Mouse (Mus musculus) CH12.LX (cell line): Measurements from ENCODE around the gene Acaa1b. TPM values are rescaled to one million over a fixed set of nuclear protein-coding genes. Genes with fewer than 3 reads are reported as not detected.

Experiments used
- DNase-seq: peaks from one replicate; pipeline ENCODE4 v3.0.0-alpha.2; 2013; ENCODE audit errors: extremely low read depth
- H3K27ac ChIP-seq: 2 replicates; pipeline ENCODE4 v1.5.1; 2012; ENCODE audit warnings: low read depth, mild to moderate bottlenecking, control low read depth, moderate library complexity; ENCODE audit not compliant: insufficient read depth
- H3K27me3 ChIP-seq: replicated peaks from 2 replicates; pipeline ENCODE3; 2012; ENCODE audit warnings: inconsistent platforms
- H3K36me3 ChIP-seq, 2 experiments: replicated peaks in 1 of 2; 2 replicates each; pipeline versions ENCODE3 to v1.6.1; 2012; ENCODE audit warnings: inconsistent platforms in 1 of 2, low read length in 1 of 2, mild to moderate bottlenecking in 1 of 2, mixed read lengths in 1 of 2, moderate library complexity in 1 of 2; ENCODE audit not compliant: control insufficient read depth in 1 of 2, insufficient read depth in 1 of 2
- H3K4me1 ChIP-seq, 2 experiments: 2 replicates each; pipeline ENCODE4 v1.6.1; 2012; ENCODE audit warnings: inconsistent platforms in 1 of 2, moderate library complexity in 1 of 2; ENCODE audit not compliant: insufficient read depth in 2 of 2, control insufficient read depth in 1 of 2
- H3K4me2 ChIP-seq: 2 replicates; pipeline ENCODE4 v1.6.1; 2012; ENCODE audit warnings: low read depth, mild to moderate bottlenecking, control low read depth; ENCODE audit not compliant: poor library complexity, insufficient read depth, severe bottlenecking
- H3K4me3 ChIP-seq, 3 experiments: fragments of 150-350 bp in 1 of 3; sonication (generic) in 1 of 3; replicated peaks in 1 of 3; 2 replicates each; pipeline versions ENCODE3 to v1.5.1; 2011 to 2012; ENCODE audit warnings: low read depth in 2 of 3, low read length in 2 of 3, mild to moderate bottlenecking in 2 of 3, moderate library complexity in 2 of 3, control low read depth in 1 of 3, improper control_type of control experiment in 1 of 3, inconsistent platforms in 1 of 3, mixed read lengths in 1 of 3; ENCODE audit not compliant: poor library complexity in 1 of 3
- H3K79me2 ChIP-seq: replicated peaks from 2 replicates; pipeline ENCODE4 v1.6.1; 2012; ENCODE audit warnings: mild to moderate bottlenecking, moderate library complexity; ENCODE audit not compliant: control insufficient read depth, poor library complexity, insufficient read depth, severe bottlenecking; ENCODE audit errors: extremely low read depth
- H3K9ac ChIP-seq: 2 replicates; pipeline ENCODE4 v1.6.1; 2012; ENCODE audit warnings: low read depth, mild to moderate bottlenecking, control low read depth, moderate library complexity; ENCODE audit not compliant: insufficient read depth
- H3K9me3 ChIP-seq: replicated peaks from 2 replicates; pipeline ENCODE3; 2012; ENCODE audit warnings: low read length, inconsistent platforms, mixed read lengths
- CHD2 ChIP-seq: IDR thresholded peaks from 2 replicates; pipeline ENCODE4 v1.6.1; 2011; ENCODE audit warnings: low read length, improper control_type of control experiment
- CTCF ChIP-seq, 2 experiments: IDR thresholded peaks in 1 of 2; conservative IDR thresholded peaks in 1 of 2; 2 replicates each; pipeline ENCODE4 v1.5.1; 2011 to 2012; ENCODE audit warnings: low read depth in 2 of 2, low read length in 2 of 2, improper control_type of control experiment in 1 of 2, inconsistent platforms in 1 of 2, mild to moderate bottlenecking in 1 of 2, moderate library complexity in 1 of 2
- ELF1 ChIP-seq: IDR thresholded peaks from 2 replicates; pipeline ENCODE4 v1.6.1; 2014; ENCODE audit warnings: low read depth, mild to moderate bottlenecking, inconsistent platforms, low read length, improper control_type of control experiment
- ETS1 ChIP-seq: conservative IDR thresholded peaks from 2 replicates; pipeline ENCODE4 v1.6.1; 2012; ENCODE audit warnings: low read depth, mild to moderate bottlenecking, inconsistent platforms, low read length, improper control_type of control experiment, moderate library complexity
- IRF4 ChIP-seq: IDR thresholded peaks from 2 replicates; pipeline ENCODE4 v1.6.1; 2014; ENCODE audit warnings: low read depth, mild to moderate bottlenecking, inconsistent platforms, low read length, improper control_type of control experiment
- JUN ChIP-seq: IDR thresholded peaks from 2 replicates; pipeline ENCODE4 v1.6.1; 2011; ENCODE audit warnings: low read depth, mild to moderate bottlenecking, low read length, improper control_type of control experiment, moderate library complexity; ENCODE audit not compliant: insufficient read depth
- JUND ChIP-seq: conservative IDR thresholded peaks from 2 replicates; pipeline ENCODE4 v1.6.1; 2011; ENCODE audit warnings: low read depth, low read length, improper control_type of control experiment
- MAX ChIP-seq: IDR thresholded peaks from 2 replicates; pipeline ENCODE4 v1.6.1; 2011; ENCODE audit warnings: low read length, improper control_type of control experiment
- MAZ ChIP-seq: IDR thresholded peaks from 2 replicates; pipeline ENCODE4 v1.6.1; 2012; ENCODE audit warnings: low read depth, mild to moderate bottlenecking, inconsistent platforms, low read length, improper control_type of control experiment, moderate library complexity
- MEF2A ChIP-seq: IDR thresholded peaks from 2 replicates; pipeline ENCODE4 v1.6.1; 2014; ENCODE audit warnings: low read depth, mild to moderate bottlenecking, inconsistent platforms, low read length, improper control_type of control experiment, borderline replicate concordance
- MXI1 ChIP-seq: IDR thresholded peaks from 2 replicates; pipeline ENCODE4 v1.6.1; 2011; ENCODE audit warnings: mild to moderate bottlenecking, low read depth, low read length, improper control_type of control experiment
- RAD21 ChIP-seq: IDR thresholded peaks from 2 replicates; pipeline ENCODE4 v1.6.1; 2011; ENCODE audit warnings: low read depth, mild to moderate bottlenecking, low read length, improper control_type of control experiment, moderate library complexity
- SMC3 ChIP-seq: IDR thresholded peaks from 2 replicates; pipeline ENCODE4 v1.6.1; 2011; ENCODE audit warnings: low read depth, low read length, improper control_type of control experiment
- ZC3H11A ChIP-seq: IDR thresholded peaks from 2 replicates; pipeline ENCODE4 v1.6.1; 2012; ENCODE audit warnings: low read depth, mild to moderate bottlenecking, inconsistent platforms, low read length, improper control_type of control experiment
- dilution Hi-C: fragments of 300-500 bp; cut with MboI; formaldehyde crosslinking; loops from 2 replicates; pipeline ENCODE4 v1.14.3; 2020; ENCODE audit warnings: low sequenced_read_pairs; ENCODE audit not compliant: extremely low pct_unique_long_range_greater_than_20kb, extremely low pct_ligation_motif_present
- in situ Hi-C: fragments of 300-500 bp; cut with MboI; formaldehyde crosslinking; loops from 3 replicates; pipeline ENCODE4 v1.14.3; 2019; ENCODE audit warnings: low sequenced_read_pairs, low pct_ligation_motif_present, low pct_unique_long_range_greater_than_20kb, mixed read lengths
- polyA plus RNA-seq: library from polyadenylated mRNA; unstranded; fragments of >175 nt; gene quantifications from 2 replicates; pipeline ENCODE4 v1.2.1, GENCODE M21; 2012; ENCODE audit warnings: low read depth; ENCODE audit not compliant: insufficient read length
- total RNA-seq, 2 experiments: library from RNA; depleted of rRNA; stranded (reverse); fragments of 300-350 nt in 1 of 2; fragments of >200 nt in 1 of 2; gene quantifications; 2 replicates each; pipeline ENCODE4 v1.2.3; 2012 to 2014

Acaa1b gene
- total RNA-seq (2012; rRNA removed): 0.08 and 0.17 TPM in 2 replicates
- not detected in 2 replicates for total RNA-seq (2014; rRNA removed)
- polyA plus RNA-seq: 0.78 TPM in 1 of 2 replicates, not detected in the other

DNA sequence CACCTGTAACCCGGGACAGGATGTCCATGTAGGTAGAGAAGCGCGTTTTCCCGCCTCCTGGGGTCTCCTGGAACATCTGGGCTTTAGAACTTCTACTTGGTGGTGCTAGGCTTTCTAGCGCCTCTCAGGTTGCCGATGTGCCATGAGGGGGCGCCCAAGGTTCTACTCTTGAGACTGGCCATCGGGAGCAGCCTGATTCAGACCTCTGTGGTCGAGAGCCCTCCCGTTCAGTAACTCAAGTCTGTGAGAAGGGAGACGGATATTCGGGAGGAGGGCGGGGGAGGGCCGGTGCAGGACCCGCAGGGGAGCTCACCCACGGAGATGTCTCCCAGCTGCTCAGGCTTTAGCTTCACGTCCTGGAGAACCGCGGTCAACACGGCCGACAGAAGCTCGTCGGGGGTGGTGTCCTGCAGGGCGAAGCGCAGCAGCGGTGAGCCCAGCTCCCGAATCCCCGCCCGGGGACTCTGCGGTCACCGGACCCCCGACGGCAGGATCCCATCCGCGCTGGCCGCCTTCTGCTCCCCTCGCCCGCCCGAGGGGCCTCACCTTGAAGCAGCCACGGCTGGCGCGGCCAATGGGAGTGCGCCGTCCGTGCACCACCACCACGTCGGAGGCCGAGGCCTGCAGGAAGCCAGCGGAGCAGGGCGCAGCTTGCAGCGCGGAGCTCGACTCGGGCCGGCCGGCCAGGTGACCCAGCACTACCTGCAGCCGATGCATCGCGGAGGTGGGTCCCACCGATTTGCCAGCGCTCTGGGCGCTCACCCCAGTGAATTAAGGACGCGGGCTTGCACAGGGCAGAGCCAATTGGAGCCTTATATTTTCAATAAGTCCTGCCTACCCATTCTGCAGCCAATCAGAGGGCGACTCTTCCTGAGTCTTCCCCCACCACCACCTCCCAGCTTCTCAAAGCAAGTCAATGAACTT is at the start of gene Acaa1b:
TSS of gene Acaa1b (minus strand) at position 816 of the 924 bp plus-strand sequence.
- H3K4me3 ChIP-seq: no peak within 1 kb of the TSS
- H3K27ac ChIP-seq: no peak within 1 kb of the TSS
- no peaks in the 10 kb centered on the region for H3K79me2 ChIP-seq
- peaks cover 79% of the 10 kb centered on the region for H3K27me3 ChIP-seq
- dilution Hi-C loops: no loop called here
- in situ Hi-C loops: loop anchor here (10.0 kb wide), 1 partner anchor 198 kb away; the partner anchor contains the start of gene Xylb
- H3K4me2 ChIP-seq: no peak within 1 kb of the TSS; the same call in 1 of the 2 replicates
- no peaks in the 10 kb centered on the region for H3K9me3 ChIP-seq
- 0 out of 2 replicates have a peak, but pooled peaks have one; percentile 10 for TF ChIP-seq ZC3H11A
- TF ChIP-seq ETS1: no peak
- no peak for TF ChIP-seq JUN
- TF ChIP-seq SMC3: peak; percentile 86
- peak in 1 of 2 experiments; percentile 83; a peak in 2 of 4 replicates for TF ChIP-seq CTCF (conservative IDR thresholded peaks at IDR 0.05 in 1 of 2, IDR thresholded peaks at IDR 0.05 in 1 of 2; ENCODE audit: low read depth in 2 of 2, low read length in 2 of 2)
- TF ChIP-seq RAD21: peak; percentile 71
- TF ChIP-seq ELF1: no peak
- TF ChIP-seq, all 38 proteins: peak for 4
- H3K4me1 ChIP-seq: peaks cover 0 to 2% of the 10 kb centered on the region in 2 experiments; a peak in 2 of 4 replicates
- H3K36me3 ChIP-seq: no peaks in the 10 kb centered on the region
- peak; percentile 52 for DNase-seq
- H3K9ac ChIP-seq: no peak within 1 kb of the TSS

DNA sequence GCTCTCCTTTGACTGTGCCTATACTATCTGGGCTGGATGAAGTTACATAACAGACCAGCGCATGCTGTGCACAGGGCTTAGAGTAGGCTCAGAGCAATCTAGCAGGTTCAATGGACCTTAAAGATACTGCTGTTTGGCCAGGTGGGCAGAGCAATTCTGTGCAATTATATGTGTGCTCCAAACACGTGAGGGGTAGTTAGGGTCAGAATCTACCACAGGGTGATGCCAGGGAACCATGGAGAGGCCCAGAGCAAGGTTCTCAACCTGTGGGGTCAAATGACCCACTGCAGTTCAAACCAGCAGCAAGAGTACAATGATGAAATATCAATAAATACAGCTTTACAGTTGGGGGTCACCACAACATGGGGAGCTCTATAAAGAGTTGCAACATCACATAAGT is 49.8 kb upstream of the Acaa1b start:
- Histone ChIP-seq H3K79me2 (no peaks in the 10 kb centered on the region), H3K4me2 (no peak overlapping the region), H3K4me3 (no peak overlapping the region), H3K27ac (no peak overlapping the region), H3K9me3 (peaks cover 2% of the 10 kb centered on the region), H3K36me3 (no peaks in the 10 kb centered on the region), H3K27me3 (peaks cover under 1% of the 10 kb centered on the region), H3K4me1 (no peaks in the 10 kb centered on the region), H3K9ac (no peak overlapping the region)
- no peak for DNase-seq
- dilution Hi-C loops: no loop called here
- TF ChIP-seq MAZ (no peak), MEF2A (no peak), IRF4 (no peak), MXI1 (no peak), MAX (no peak), JUND (no peak), CHD2 (no peak), SMC3 (no peak)
- in situ Hi-C loops: no loop called here
